Mouse (Mus musculus) inflammation-experienced regulatory T-cells, adult 6 months (primary cell): ENCODE results near the gene Naa25. TPM values are rescaled to one million over a fixed set of nuclear protein-coding genes. Genes with fewer than 3 reads are reported as not detected.
"Not testable (repeated sequence)": the region's sequence is repeated elsewhere in the genome, so short reads cannot be mapped to it uniquely, and the experiment has no call there.

Source experiments
- ATAC-seq: one replicate; pipeline ENCODE4 v1.8.0; 2017
- polyA plus RNA-seq, 3 experiments: library from polyadenylated mRNA; unstranded; fragments of 100-300 nt; shearing (Covaris generic); gene quantifications; one replicate each; pipeline ENCODE4 v1.2.1; 2017

Gene Naa25
- polyA plus RNA-seq = 10 to 100 TPM; 26.1 to 40.4 (median 35.0) TPM

- ATAC-seq = peak; percentile 90
Observed at GRCm38 (mm10) chr5:121397187-121398145, at the start of gene Naa25. Gene Naa25, plus strand, starts transcription at chr5:121397936.

GRCm38 (mm10) chr5:121359229-121359628 is 38.5 kb upstream of the Naa25 start:
- ATAC-seq = no peak

- no peak for ATAC-seq
Observed at GRCm38 (mm10) chr5:121361696-121362095, 36.0 kb upstream of the Naa25 start.

- no peak for ATAC-seq
Observed at GRCm38 (mm10) chr5:121363441-121363840, 34.3 kb upstream of the Naa25 start.

- no peak for ATAC-seq
Observed at GRCm38 (mm10) chr5:121366449-121367225, 31.1 kb upstream of the Naa25 start.

GRCm38 (mm10) chr5:121367255-121367654 is 30.5 kb upstream of the Naa25 start:
- no peak for ATAC-seq

GRCm38 (mm10) chr5:121371712-121372111 is 26.0 kb upstream of the Naa25 start:
- no peak for ATAC-seq

GRCm38 (mm10) chr5:121374790-121375189 is 22.9 kb upstream of the Naa25 start:
- ATAC-seq = no peak

GRCm38 (mm10) chr5:121376972-121377371 is 20.8 kb upstream of the Naa25 start:
- ATAC-seq = not testable (repeated sequence)

- no peak for ATAC-seq
Observed at GRCm38 (mm10) chr5:121378678-121379256, 19.0 kb upstream of the Naa25 start.

- no peak for ATAC-seq
Observed at GRCm38 (mm10) chr5:121380692-121381091, 17.0 kb upstream of the Naa25 start.

GRCm38 (mm10) chr5:121383857-121384756 is 13.6 kb upstream of the Naa25 start:
- ATAC-seq = no peak

- ATAC-seq = peak; percentile 17
Observed at GRCm38 (mm10) chr5:121384757-121385460, 12.8 kb upstream of the Naa25 start.

GRCm38 (mm10) chr5:121385461-121386119 is 12.1 kb upstream of the Naa25 start, which contains the start of gene Trafd1:
Gene Trafd1, minus strand, starts transcription at chr5:121385632.
- ATAC-seq = peak; percentile 84

- peak; percentile 2 for ATAC-seq
Observed at GRCm38 (mm10) chr5:121386120-121386909, 11.4 kb upstream of the Naa25 start.

- ATAC-seq = no peak
Observed at GRCm38 (mm10) chr5:121387126-121387525, 10.6 kb upstream of the Naa25 start.

GRCm38 (mm10) chr5:121389106-121389505 is 8.6 kb upstream of the Naa25 start:
- no peak for ATAC-seq

GRCm38 (mm10) chr5:121389691-121390090 is 8.0 kb upstream of the Naa25 start:
- ATAC-seq = no peak

- ATAC-seq = peak; percentile 58
Observed at GRCm38 (mm10) chr5:121392667-121393380, 4.9 kb upstream of the Naa25 start.
